Mouse (Mus musculus) cerebellum, adult 2 months (tissue): ENCODE data around the gene Eno3.

Source experiments
- CTCF ChIP-seq: fragments of 200-500 bp; IDR thresholded peaks from 2 replicates; pipeline ENCODE4 v1.5.1; 2011; ENCODE audit warnings: low read depth, mild to moderate bottlenecking, control low read depth, low read length, moderate library complexity, borderline replicate concordance; ENCODE audit not compliant: insufficient read depth
- POLR2A ChIP-seq: fragments of 200-500 bp; IDR thresholded peaks from 2 replicates; pipeline ENCODE4 v1.6.1; 2011; ENCODE audit warnings: low read length, control low read depth, borderline replicate concordance; ENCODE audit not compliant: insufficient read depth

- TF ChIP-seq CTCF = peak; percentile 47; the same call in 1 of the 2 replicates
- 0 out of 2 replicates have a peak, but pooled peaks have one; percentile 21 for TF ChIP-seq POLR2A
These were observed 12.8 kb downstream of the Eno3 start for GRCm38 (mm10) chr11:70669582-70670345.
